ENCODE assay signal across 16 mouse cellular contexts in the genomic region with DNA sequence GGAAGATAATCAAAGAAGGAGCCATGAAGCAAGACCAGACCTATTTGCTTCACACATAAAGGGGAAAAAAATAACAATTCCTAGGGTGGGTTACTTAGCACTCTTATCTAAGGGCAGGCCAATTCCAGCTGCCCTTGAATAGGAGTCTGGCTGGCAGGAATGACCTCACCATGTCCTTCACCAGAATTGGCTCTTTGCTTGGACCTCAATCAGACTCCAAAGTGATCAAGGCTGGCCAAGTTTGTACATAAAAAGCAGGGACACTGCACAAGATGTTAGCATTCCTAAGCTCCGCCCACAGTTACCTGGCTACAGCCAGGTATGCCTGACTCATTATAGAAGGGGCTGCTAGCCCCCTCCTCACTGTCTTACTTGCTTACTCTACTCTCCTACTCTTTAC. TPM values are rescaled to one million over a fixed set of nuclear protein-coding genes. Genes with fewer than 3 reads are reported as not detected.
DNase-seq lines count a peak whose midpoint lies in the region; ATAC-seq and TF ChIP-seq lines count a peak whose summit lies in the region.
"Had no signal": no experiment of that assay in that cellular context is flagged by ENCODE, and none has a peak within 500 bp of the region (broad histone marks: within the 10 kb centered on the region; RNA-seq: fewer than 3 reads in every experiment).

No protein-coding gene starts in this region.

- no peaks in the 10 kb centered on the region for H3K9me3 ChIP-seq in heart, embryonic 11.5 days (replicated peaks; ENCODE audit: control insufficient read depth, low read length)
- no peaks in the 10 kb centered on the region for H3K9me3 ChIP-seq in liver, embryonic 12.5 days (replicated peaks)
- no peaks in the 10 kb centered on the region for H3K9me3 ChIP-seq in liver, postnatal 0 days (ENCODE audit: low read length)
- H3K9me3 ChIP-seq in ES-Bruce4 (replicated peaks; ENCODE audit: control insufficient read depth, insufficient read depth, low read length, poor library complexity, severe bottlenecking): no peaks in the 10 kb centered on the region
- no peaks in the 10 kb centered on the region for H3K9me3 ChIP-seq in kidney, embryonic 15.5 days (replicated peaks)
- H3K9me3 ChIP-seq: embryonic facial prominence, embryonic 12.5 days; midbrain, embryonic 15.5 days had no signal

- no peak overlapping the region for H3K4me3 ChIP-seq in heart, embryonic 11.5 days (ENCODE audit: low read depth, low read length)
- H3K4me3 ChIP-seq in liver, embryonic 12.5 days: no peak overlapping the region
- no peak overlapping the region for H3K4me3 ChIP-seq in liver, postnatal 0 days (ENCODE audit: low read depth, low read length)
- no peak overlapping the region for H3K4me3 ChIP-seq in ES-Bruce4 (ENCODE audit: low read depth, low read length)
- H3K4me3 ChIP-seq in kidney, embryonic 15.5 days (replicated peaks): no peak overlapping the region
- H3K4me3 ChIP-seq: embryonic facial prominence, embryonic 12.5 days; midbrain, embryonic 15.5 days had no signal

- no peak for ATAC-seq in heart, embryonic 11.5 days (replicated peaks; ENCODE audit: insufficient number of reproducible peaks, low FRiP score, low TSS enrichment)
- no peak for ATAC-seq in liver, embryonic 12.5 days
- no peak for ATAC-seq in liver, postnatal 0 days
- no peak for ATAC-seq in kidney, embryonic 15.5 days (replicated peaks; ENCODE audit: low FRiP score)
- ATAC-seq: intestine, postnatal 0 days; midbrain, embryonic 15.5 days had no signal

- no peak for TF ChIP-seq POLR2A in ES-Bruce4 (IDR thresholded peaks at IDR 0.05; ENCODE audit: insufficient read depth, low read length)

- no peak overlapping the region for H3K9ac ChIP-seq in heart, embryonic 11.5 days (ENCODE audit: low read depth, low read length)
- H3K9ac ChIP-seq in liver, embryonic 12.5 days: no peak overlapping the region
- H3K9ac ChIP-seq in liver, postnatal 0 days (replicated peaks): no peak overlapping the region
- no peak overlapping the region for H3K9ac ChIP-seq in ES-Bruce4 (ENCODE audit: low read depth, poor library complexity, severe bottlenecking)
- H3K9ac ChIP-seq in kidney, embryonic 15.5 days: no peak overlapping the region
- H3K9ac ChIP-seq: embryonic facial prominence, embryonic 12.5 days; hindbrain, embryonic 14.5 days; midbrain, embryonic 15.5 days had no signal

- TF ChIP-seq EP300 in liver, postnatal 0 days (IDR thresholded peaks at IDR 0.05; ENCODE audit: low read depth): no peak
- no peak for TF ChIP-seq EP300 in ES-Bruce4 (IDR thresholded peaks at IDR 0.05; ENCODE audit: insufficient read depth, low read depth, low read length)

- H3K27ac ChIP-seq in heart, embryonic 11.5 days (ENCODE audit: low read depth, low read length): peak overlapping the region; percentile 32; the same call in 1 of the 2 replicates
- H3K27ac ChIP-seq in liver, embryonic 12.5 days: peak overlapping the region; percentile 20; the same call in 1 of the 2 replicates
- no peak overlapping the region for H3K27ac ChIP-seq in liver, postnatal 0 days (ENCODE audit: low read depth)
- peak overlapping the region; percentile 51 for H3K27ac ChIP-seq in ES-Bruce4 (ENCODE audit: insufficient read depth, low read length)
- no peak overlapping the region for H3K27ac ChIP-seq in kidney, embryonic 15.5 days
- H3K27ac ChIP-seq: hindbrain, embryonic 14.5 days; midbrain, embryonic 15.5 days had no signal

- 81% methylated on average over 1 of the region's 1 CpGs for WGBS in heart, embryonic 11.5 days (ENCODE audit: insufficient replicate concordance)
- 69% methylated on average over 1 of the region's 1 CpGs for WGBS in liver, embryonic 12.5 days (ENCODE audit: insufficient replicate concordance)
- WGBS in liver, postnatal 0 days (ENCODE audit: insufficient replicate concordance): 94% methylated on average over 1 of the region's 1 CpGs
- WGBS in kidney, embryonic 15.5 days: 93% methylated on average over 1 of the region's 1 CpGs

- no peaks in the 10 kb centered on the region for H3K36me3 ChIP-seq in heart, embryonic 11.5 days (ENCODE audit: control insufficient read depth, insufficient read depth, low read length)
- H3K36me3 ChIP-seq in liver, embryonic 12.5 days: peaks cover 41% of the 10 kb centered on the region
- H3K36me3 ChIP-seq in liver, postnatal 0 days (replicated peaks; ENCODE audit: insufficient read depth, low read length): peaks cover 25% of the 10 kb centered on the region
- H3K36me3 ChIP-seq in ES-Bruce4 (ENCODE audit: control insufficient read depth, insufficient read depth, low read length, poor library complexity, severe bottlenecking): no peaks in the 10 kb centered on the region
- no peaks in the 10 kb centered on the region; the same call in 1 of the 2 replicates for H3K36me3 ChIP-seq in kidney, embryonic 15.5 days
- H3K36me3 ChIP-seq: embryonic facial prominence, embryonic 12.5 days; midbrain, embryonic 15.5 days had no signal

- no peak overlapping the region for H3K4me2 ChIP-seq in heart, embryonic 11.5 days
- H3K4me2 ChIP-seq in liver, embryonic 12.5 days: no peak overlapping the region
- no peak overlapping the region for H3K4me2 ChIP-seq in liver, postnatal 0 days (ENCODE audit: low read depth, low read length)
- no peak overlapping the region for H3K4me2 ChIP-seq in kidney, embryonic 15.5 days
- H3K4me2 ChIP-seq: embryonic facial prominence, embryonic 12.5 days; hindbrain, embryonic 14.5 days; midbrain, embryonic 15.5 days had no signal

- DNase-seq in heart, adult 8-10 months (ENCODE audit: low spot score): no peak
- DNase-seq in liver, postnatal 0 days: no peak
- DNase-seq in adrenal gland, postnatal 36 days: peak; percentile 71
- DNase-seq in thymus, postnatal 25 days: no peak
- DNase-seq: cerebellum, adult 18-20 months; gastrocnemius, postnatal 25 days; layer of hippocampus, adult 9-11 months; right cerebral cortex, postnatal 25 days had no signal

- H3K27me3 ChIP-seq in heart, embryonic 11.5 days (ENCODE audit: control insufficient read depth, insufficient read depth, low read length): no peaks in the 10 kb centered on the region
- H3K27me3 ChIP-seq in liver, embryonic 12.5 days (replicated peaks): no peaks in the 10 kb centered on the region
- no peaks in the 10 kb centered on the region for H3K27me3 ChIP-seq in liver, postnatal 0 days (ENCODE audit: insufficient read depth, low read length)
- no peaks in the 10 kb centered on the region for H3K27me3 ChIP-seq in ES-Bruce4 (ENCODE audit: control insufficient read depth, insufficient read depth, low read length, poor library complexity, severe bottlenecking)
- no peaks in the 10 kb centered on the region for H3K27me3 ChIP-seq in kidney, embryonic 15.5 days
- H3K27me3 ChIP-seq: embryonic facial prominence, embryonic 12.5 days; midbrain, embryonic 15.5 days had no signal

- H3K4me1 ChIP-seq in heart, embryonic 11.5 days (ENCODE audit: control insufficient read depth, insufficient read depth, low read length): peaks cover 75% of the 10 kb centered on the region
- H3K4me1 ChIP-seq in liver, embryonic 12.5 days: peaks cover 93% of the 10 kb centered on the region
- peaks cover 80% of the 10 kb centered on the region for H3K4me1 ChIP-seq in liver, postnatal 0 days (ENCODE audit: insufficient read depth)
- H3K4me1 ChIP-seq in ES-Bruce4 (ENCODE audit: control insufficient read depth, insufficient read depth, low read length): peaks cover 14% of the 10 kb centered on the region
- H3K4me1 ChIP-seq in kidney, embryonic 15.5 days: peaks cover 97% of the 10 kb centered on the region

- TF ChIP-seq CTCF in liver, postnatal 0 days (IDR thresholded peaks at IDR 0.05; ENCODE audit: low read depth): no peak
- no peak for TF ChIP-seq CTCF in ES-Bruce4 (IDR thresholded peaks at IDR 0.05; ENCODE audit: low read depth, low read length)

RNA-seq across cellular contexts. Expression of a gene that starts 16.6 kb away (rescaled TPM):
- 30.4 and 31.8 TPM in 2 replicates for polyA plus RNA-seq in heart, embryonic 11.5 days (2014; fragmentation: Nextera tagmentation; extraction: Ambion mirVana)
- 100 to 1,000 TPM in 1 of 4 experiments, 10 to 100 TPM in 3; 72.5 to 127 (median 97.2) TPM for total RNA-seq in heart, adult 8-10 months (2022)
- 32.5 and 34.2 TPM in 2 replicates for polyA plus RNA-seq in liver, embryonic 12.5 days (2016; fragmentation: Nextera tagmentation; extraction: Ambion mirVana)
- 17.7 and 22.4 TPM in 2 replicates for polyA plus RNA-seq in liver, postnatal 0 days (2015; fragmentation: Nextera tagmentation; extraction: Ambion mirVana)
- polyA plus RNA-seq in ES-Bruce4 (2011; ENCODE audit: insufficient read depth, insufficient read length, low read depth, missing spikeins): 584 and 601 TPM in 2 replicates
- total RNA-seq in adrenal gland, postnatal 36 days (2021): 100 to 1,000 TPM; 309 to 387 TPM
- polyA plus RNA-seq in kidney, embryonic 15.5 days (2015; fragmentation: Nextera tagmentation; extraction: Ambion mirVana): 56.2 and 60.2 TPM in 2 replicates

Comparison
In these comparisons a context has a peak if more than half of its experiments do, and no peak if none do; other contexts are left out.
1. H3K27ac ChIP-seq: peak in heart, embryonic 11.5 days (single experiment), liver, embryonic 12.5 days (single experiment) and ES-Bruce4 (single experiment); none in liver, postnatal 0 days (single experiment) and kidney, embryonic 15.5 days (single experiment).
2. DNase-seq: peak in adrenal gland, postnatal 36 days (2 of 2); none in heart, adult 8-10 months (single experiment), liver, postnatal 0 days (single experiment) and thymus, postnatal 25 days (single experiment).